Mouse (Mus musculus): ENCODE measurements at regions not wholly inside any gene's neighbourhood (a gene's known extent, or its start where the extent isn't known, plus 50 kb on each side); places are given as distances from the start of the nearest gene placed in this dataset.

- no peak for DNase-seq (ENCODE audit: low read depth)
Measured at GRCm38 (mm10) chr12:92292460-92293340, 443.7 kb upstream of the Sel1l start.

GRCm38 (mm10) chr12:92291490-92291889 lies 442.5 kb upstream of the Sel1l start:
- no peak for DNase-seq (ENCODE audit: low read depth)

GRCm38 (mm10) chr12:92285511-92285910 lies 436.6 kb upstream of the Sel1l start:
- no peak for DNase-seq (ENCODE audit: low read depth)

- no peak for DNase-seq (ENCODE audit: low read depth)
Measured at GRCm38 (mm10) chr12:92280470-92280869, 431.5 kb upstream of the Sel1l start.

GRCm38 (mm10) chr12:92251962-92252361 lies 403.0 kb upstream of the Sel1l start:
- no peak for DNase-seq (ENCODE audit: low read depth)

- no peak for DNase-seq (ENCODE audit: low read depth)
Measured at GRCm38 (mm10) chr12:92246790-92247451, 398.0 kb upstream of the Sel1l start.

DNA sequence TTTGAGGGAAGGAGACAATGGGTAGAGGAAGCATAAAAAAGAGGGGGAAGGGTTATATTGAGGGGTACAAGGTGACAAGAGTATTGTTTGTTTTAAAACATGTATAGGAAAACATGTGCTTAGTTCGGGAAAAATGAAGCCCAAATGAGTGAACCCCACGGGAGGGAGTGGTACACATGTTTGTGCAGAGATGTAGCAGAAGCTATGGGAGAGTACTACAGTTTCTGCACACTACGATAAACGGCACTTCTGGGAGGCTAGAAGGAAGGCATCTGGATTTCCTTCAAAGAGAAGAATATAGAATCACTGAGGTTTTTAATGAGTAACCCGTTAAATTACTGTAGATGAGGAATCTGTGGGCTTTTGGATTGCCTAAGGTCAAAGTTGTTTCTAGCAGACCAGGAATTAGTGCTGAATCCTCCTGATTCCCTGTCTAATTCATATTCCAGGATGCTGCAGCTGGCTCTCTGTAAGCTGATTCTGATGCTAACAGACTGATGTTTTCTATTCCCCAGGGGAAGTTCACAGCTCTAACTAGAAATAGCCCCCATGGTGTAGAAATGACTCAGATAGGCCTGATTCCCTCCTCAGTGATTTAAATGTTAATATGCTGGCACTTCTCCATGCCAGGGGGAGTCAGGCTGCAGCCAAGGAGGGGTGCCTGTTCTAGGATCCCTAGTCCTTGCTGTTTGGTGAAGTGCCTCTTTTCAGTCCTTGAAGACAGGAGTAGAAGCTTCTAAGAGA lies 391.2 kb upstream of the Sel1l start:
- no peak for DNase-seq (ENCODE audit: low read depth)

DNA sequence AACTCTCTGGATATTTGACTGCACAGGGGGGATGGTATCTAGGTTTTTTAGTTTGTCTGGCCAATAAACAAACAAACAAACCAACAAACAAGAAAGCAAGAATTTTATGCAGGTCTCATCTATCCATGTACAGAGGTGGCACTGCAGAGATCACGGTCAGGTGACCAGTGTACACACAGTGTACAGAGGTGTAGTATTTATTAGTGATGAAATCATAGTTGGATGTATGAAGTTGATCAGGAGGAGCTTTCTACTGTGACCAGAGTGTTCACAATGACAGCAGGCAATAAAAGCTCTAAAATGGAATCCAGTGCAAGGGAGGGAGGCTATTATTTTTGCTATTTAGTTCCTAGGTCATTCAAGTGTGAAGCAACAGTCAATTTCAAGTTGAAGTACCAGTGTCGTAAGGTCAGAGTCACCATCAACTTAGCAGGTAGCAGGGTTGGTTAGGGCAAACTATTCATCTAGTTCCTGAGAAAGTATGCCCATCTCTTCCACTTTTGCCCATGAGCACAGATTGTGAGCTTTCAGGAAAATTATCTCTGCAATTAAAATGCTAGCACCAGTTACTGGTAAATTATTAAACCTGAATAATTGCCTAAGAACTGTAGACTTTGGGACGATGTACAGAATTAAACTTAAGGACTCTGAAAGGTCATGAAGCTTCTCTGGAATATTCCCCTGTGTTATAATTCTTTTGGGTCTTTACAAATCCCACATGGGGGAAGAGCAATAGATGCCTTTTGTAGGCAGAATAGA lies 384.9 kb upstream of the Sel1l start:
- no peak for DNase-seq (ENCODE audit: low read depth)

- no peak for DNase-seq (ENCODE audit: low read depth)
Measured at GRCm38 (mm10) chr12:92228585-92228984, 379.6 kb upstream of the Sel1l start.

DNA sequence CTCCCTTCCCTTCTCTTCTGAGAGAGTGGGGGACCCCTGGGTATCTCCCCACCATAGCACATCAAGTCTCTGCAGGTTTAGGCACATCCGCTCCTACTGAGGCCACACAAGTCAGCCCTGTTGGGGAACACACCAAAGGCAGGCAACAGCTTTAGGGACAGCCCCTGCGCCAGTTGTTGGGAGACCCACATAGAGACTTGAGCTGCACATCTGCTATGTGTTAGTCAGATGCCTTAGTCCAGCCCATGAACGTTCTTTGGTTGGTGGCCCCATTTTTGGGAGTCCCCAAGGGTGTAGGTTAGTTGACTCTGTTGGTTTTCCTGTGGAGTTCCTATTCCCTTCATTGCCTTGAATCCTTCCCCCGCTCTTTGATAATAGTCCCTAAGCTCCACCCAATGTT lies 354.4 kb upstream of the Sel1l start:
- DNase-seq (ENCODE audit: low read depth): no peak

DNA sequence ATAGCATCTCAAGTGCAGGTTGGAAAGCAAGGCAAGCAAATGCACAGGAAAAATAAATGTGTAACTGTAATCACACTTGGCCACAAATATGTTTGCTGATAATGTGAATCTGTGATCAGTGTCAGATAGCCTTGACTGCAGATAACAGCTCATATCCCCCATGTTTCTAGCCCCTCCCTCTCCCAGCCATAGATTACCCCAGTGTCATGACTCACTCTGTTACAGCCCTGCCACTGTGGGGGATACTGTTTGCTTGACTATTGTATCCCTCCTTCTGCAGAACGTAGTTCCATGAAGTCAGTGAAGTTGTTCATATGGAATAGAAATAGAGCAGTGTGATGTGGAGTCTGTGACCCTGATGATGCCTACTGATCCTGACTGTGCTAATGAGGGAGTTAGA lies 351.6 kb upstream of the Sel1l start:
- DNase-seq (ENCODE audit: low read depth): no peak

GRCm38 (mm10) chr12:92198738-92199477 lies 350.0 kb upstream of the Sel1l start:
- DNase-seq (ENCODE audit: low read depth): no peak

- no peak for DNase-seq (ENCODE audit: low read depth)
Measured at GRCm38 (mm10) chr12:92193934-92194685, 345.2 kb upstream of the Sel1l start.

DNA sequence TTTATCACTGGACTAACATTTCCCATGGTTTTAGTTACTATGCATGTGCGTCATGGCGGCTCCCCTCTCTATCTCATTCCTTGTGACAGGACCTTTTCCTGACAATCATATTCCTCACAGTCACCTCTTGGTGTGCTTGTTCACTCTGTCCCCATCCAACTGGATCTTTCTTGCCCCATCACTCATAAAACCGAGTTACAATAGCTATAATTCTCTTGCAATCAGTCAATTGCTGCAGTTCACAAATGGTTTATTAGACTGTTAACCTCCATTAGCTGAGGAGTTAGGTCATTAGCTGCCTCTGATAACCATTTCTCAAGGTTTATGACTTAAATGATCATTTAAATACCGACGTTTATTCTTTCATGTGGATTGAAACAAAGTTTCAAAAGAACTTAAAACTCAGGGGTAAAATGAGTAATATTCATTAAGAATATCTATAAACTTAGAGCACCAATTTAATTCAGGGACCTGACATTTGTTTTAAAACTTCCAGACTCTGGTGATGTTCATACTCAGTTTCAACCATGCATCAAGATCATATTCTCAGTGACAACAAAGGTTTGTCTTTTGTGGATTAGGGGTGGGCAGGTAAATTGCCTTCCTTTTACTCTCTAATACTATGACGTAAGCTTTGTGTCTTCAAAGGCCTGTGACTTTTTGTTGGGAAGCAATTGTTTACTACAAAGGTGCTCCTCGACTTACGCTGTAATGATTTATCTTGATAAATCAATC lies 344.4 kb upstream of the Sel1l start:
- DNase-seq (ENCODE audit: low read depth): no peak

GRCm38 (mm10) chr12:92189022-92189421 lies 340.1 kb upstream of the Sel1l start:
- no peak for DNase-seq (ENCODE audit: low read depth)

DNA sequence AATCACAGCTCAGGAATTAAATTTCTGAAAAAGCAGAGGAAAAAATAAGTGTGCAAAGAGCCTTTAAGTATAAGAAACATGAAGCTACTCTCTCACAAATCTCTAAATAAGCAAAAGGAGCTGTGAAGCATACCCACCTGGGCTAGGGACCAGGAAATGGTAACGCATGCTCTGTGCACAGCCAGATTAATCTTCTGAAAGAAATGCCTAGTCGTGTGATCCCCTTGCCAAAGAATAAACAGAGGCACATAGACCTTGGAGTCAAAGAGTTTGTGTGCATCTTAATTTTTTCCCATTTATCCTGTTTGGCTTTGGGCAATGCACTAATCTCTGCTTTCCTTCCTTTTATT lies 338.2 kb upstream of the Sel1l start:
- no peak for DNase-seq (ENCODE audit: low read depth)

- DNase-seq (ENCODE audit: low read depth): no peak
Measured at GRCm38 (mm10) chr12:92186448-92187132, 337.6 kb upstream of the Sel1l start.

- no peak for DNase-seq (ENCODE audit: low read depth)
Measured at GRCm38 (mm10) chr12:92179292-92179691, 330.3 kb upstream of the Sel1l start.

- DNase-seq (ENCODE audit: low read depth): no peak
Measured at GRCm38 (mm10) chr12:92156726-92157125, 307.8 kb upstream of the Sel1l start.

- DNase-seq (ENCODE audit: low read depth): no peak
Measured at GRCm38 (mm10) chr12:92152922-92153235, 303.9 kb upstream of the Sel1l start.
